Mouse (Mus musculus) lung, adult 2 months (tissue): ENCODE measurements at regions not wholly inside any gene's neighbourhood (a gene's known extent, or its start where the extent isn't known, plus 50 kb on each side); places are given as distances from the start of the nearest gene placed in this dataset.

Source experiments
- DNase-seq: peaks from one replicate; pipeline ENCODE4 v3.0.0; 2022
- H3K4me1 ChIP-seq: fragments of 200-500 bp; 2 replicates; pipeline ENCODE4 v1.6.1; 2011; ENCODE audit warnings: low read length; ENCODE audit not compliant: control insufficient read depth, insufficient read depth
- H3K4me3 ChIP-seq: fragments of 200-500 bp; replicated peaks from 2 replicates; pipeline ENCODE3; 2011; ENCODE audit warnings: low read depth, mild to moderate bottlenecking, control low read depth, low read length; ENCODE audit errors: extremely low read depth
- CTCF ChIP-seq: fragments of 200-500 bp; IDR thresholded peaks from 2 replicates; pipeline ENCODE4 v1.5.1; 2011; ENCODE audit warnings: mild to moderate bottlenecking, low read length, control low read depth; ENCODE audit not compliant: insufficient read depth
- POLR2A ChIP-seq: fragments of 200-500 bp; IDR thresholded peaks from 2 replicates; pipeline ENCODE4 v1.6.1; 2011; ENCODE audit warnings: low read depth, mild to moderate bottlenecking, control low read depth, low read length, borderline replicate concordance; ENCODE audit errors: extremely low read depth
- WGBS: fragments of 180-500 bp; shearing (Covaris S2); methylation state at CpG from one replicate; pipeline ENCODE4 v1.1.7; 2018; 5-methylcytosine and 5-hydroxymethylcytosine counted together

- Histone ChIP-seq H3K4me1 (no peaks in the 10 kb centered on the region), H3K4me3 (no peak overlapping the region)
- no peak for DNase-seq
- WGBS, result 57% methylated on average over 9 of the region's 9 CpGs
- TF ChIP-seq POLR2A (no peak), CTCF (no peak)
These were observed 992.3 kb upstream of the Gm7489 start for GRCm38 (mm10) chr15:52892244-52892950.

- 41% methylated on average over 1 of the region's 1 CpGs for WGBS
- DNase-seq, result no peak
- TF ChIP-seq CTCF (no peak), POLR2A (no peak)
These were observed 986.6 kb upstream of the Gm7489 start for GRCm38 (mm10) chr15:52898107-52898506.

GRCm38 (mm10) chr15:52899403-52899802, 985.3 kb upstream of the Gm7489 start:
- TF ChIP-seq POLR2A, result no peak
- TF ChIP-seq CTCF, result no peak
- H3K4me3 ChIP-seq, result no peak overlapping the region

More at GRCm38 (mm10) chr15:52898107-52898506, 986.6 kb upstream of the Gm7489 start:
- H3K4me3 ChIP-seq, result no peak overlapping the region
- H3K4me1 ChIP-seq, result no peaks in the 10 kb centered on the region

GRCm38 (mm10) chr15:52899822-52900221, 984.9 kb upstream of the Gm7489 start:
- 73% methylated on average over 3 of the region's 3 CpGs for WGBS
- Histone ChIP-seq H3K4me1 (no peaks in the 10 kb centered on the region), H3K4me3 (no peak overlapping the region)
- DNase-seq, result no peak
- TF ChIP-seq POLR2A (no peak), CTCF (no peak)

More at GRCm38 (mm10) chr15:52899403-52899802, 985.3 kb upstream of the Gm7489 start:
- WGBS, result 73% methylated on average over 4 of the region's 4 CpGs
- no peak for DNase-seq
- no peaks in the 10 kb centered on the region for H3K4me1 ChIP-seq

GRCm38 (mm10) chr15:52905231-52905630, 979.5 kb upstream of the Gm7489 start:
- Histone ChIP-seq H3K4me1 (no peaks in the 10 kb centered on the region), H3K4me3 (no peak overlapping the region)
- WGBS, result 68% methylated on average over 3 of the region's 3 CpGs
- no peak for DNase-seq
- TF ChIP-seq POLR2A (no peak), CTCF (no peak)

GRCm38 (mm10) chr15:52907217-52907616, 977.5 kb upstream of the Gm7489 start:
- 50% methylated on average over 1 of the region's 1 CpGs for WGBS
- H3K4me3 ChIP-seq, result no peak overlapping the region
- TF ChIP-seq POLR2A (no peak), CTCF (no peak)

GRCm38 (mm10) chr15:52922277-52922676, 962.4 kb upstream of the Gm7489 start:
- no peak for DNase-seq
- TF ChIP-seq CTCF (no peak), POLR2A (no peak)
- no peak overlapping the region for H3K4me3 ChIP-seq
- 73% methylated on average over 1 of the region's 1 CpGs for WGBS
- no peaks in the 10 kb centered on the region for H3K4me1 ChIP-seq

More at GRCm38 (mm10) chr15:52907217-52907616, 977.5 kb upstream of the Gm7489 start:
- no peaks in the 10 kb centered on the region for H3K4me1 ChIP-seq
- no peak for DNase-seq

- TF ChIP-seq POLR2A (no peak), CTCF (no peak)
- WGBS, result 52% methylated on average over 3 of the region's 3 CpGs
- no peaks in the 10 kb centered on the region for H3K4me1 ChIP-seq
- DNase-seq, result no peak
- no peak overlapping the region for H3K4me3 ChIP-seq
These were observed 956.3 kb upstream of the Gm7489 start for GRCm38 (mm10) chr15:52928408-52928807.

GRCm38 (mm10) chr15:52937138-52937537, 947.6 kb upstream of the Gm7489 start:
- Histone ChIP-seq H3K4me3 (no peak overlapping the region), H3K4me1 (no peaks in the 10 kb centered on the region)
- TF ChIP-seq CTCF, result no peak
- no peak for TF ChIP-seq POLR2A
- DNase-seq, result no peak
- 90% methylated on average over 2 of the region's 2 CpGs for WGBS

- TF ChIP-seq POLR2A (no peak), CTCF (no peak)
- WGBS, result 58% methylated on average over 4 of the region's 4 CpGs
- no peak for DNase-seq
- H3K4me1 ChIP-seq, result no peaks in the 10 kb centered on the region
- H3K4me3 ChIP-seq, result no peak overlapping the region
These were observed 940.1 kb upstream of the Gm7489 start for GRCm38 (mm10) chr15:52944592-52944991.

- WGBS, result 83% methylated on average over 4 of the region's 4 CpGs
- no peak overlapping the region for H3K4me3 ChIP-seq
- TF ChIP-seq POLR2A, result no peak
- no peak for TF ChIP-seq CTCF
- no peaks in the 10 kb centered on the region for H3K4me1 ChIP-seq
- no peak for DNase-seq
These were observed 936.5 kb upstream of the Gm7489 start for GRCm38 (mm10) chr15:52948196-52948595.
